8 mouse cellular contexts compared by ENCODE assay signal in the genomic region with DNA sequence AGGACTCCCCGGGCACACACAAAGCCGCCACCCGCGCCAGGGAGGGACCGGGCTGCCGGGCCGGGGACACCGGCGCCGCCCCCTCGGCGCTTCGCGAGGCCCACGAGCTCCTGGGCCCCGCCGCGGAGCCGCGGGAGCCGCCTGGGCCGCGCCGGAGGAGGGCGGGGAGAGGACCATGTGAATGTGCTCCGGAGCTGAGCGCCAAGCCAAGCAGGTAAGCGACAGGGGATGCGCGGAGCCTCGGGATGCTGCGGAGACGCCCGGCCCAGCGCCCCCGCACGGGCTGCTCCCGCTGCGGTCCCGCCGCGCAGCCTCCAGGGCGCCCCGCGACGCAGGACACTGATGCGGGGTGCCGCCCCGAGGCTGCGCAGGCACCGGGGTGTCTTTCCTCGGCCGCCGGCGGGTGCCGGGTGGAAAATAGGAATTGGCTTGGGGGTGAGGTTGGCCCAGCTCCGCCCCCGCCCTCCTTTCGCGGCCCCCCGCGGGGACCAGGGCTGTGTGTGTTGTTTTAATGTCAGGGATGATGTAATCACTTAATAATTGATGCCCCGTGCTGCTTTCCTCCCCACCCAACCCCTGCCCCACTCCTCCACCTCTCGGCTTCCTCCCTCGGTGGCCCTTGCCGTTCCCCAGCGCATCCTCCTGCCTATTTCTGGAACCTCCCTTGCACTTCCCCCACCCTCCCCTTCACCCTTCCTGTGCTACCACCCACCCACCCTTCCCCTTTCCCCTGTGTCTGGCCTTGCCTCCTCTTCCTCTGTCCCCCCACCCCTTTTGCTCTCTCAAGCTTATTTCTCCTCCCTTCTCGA. TPM values are rescaled to one million over a fixed set of nuclear protein-coding genes. Genes with fewer than 3 reads are reported as not detected.
DNase-seq lines count a peak whose midpoint lies in the region; ATAC-seq and TF ChIP-seq lines count a peak whose summit lies in the region.

No protein-coding gene starts in this region.

- peaks cover 15% of the 10 kb centered on the region for H3K4me1 ChIP-seq in intestine, embryonic 16.5 days (ENCODE audit: control insufficient read depth, insufficient read depth, low read length)
- no peaks in the 10 kb centered on the region; the same call in 1 of the 2 replicates for H3K4me1 ChIP-seq in liver, adult 2 months (ENCODE audit: control insufficient read depth, insufficient read depth, low read length)

- H3K36me3 ChIP-seq in intestine, embryonic 16.5 days (ENCODE audit: control insufficient read depth, insufficient read depth, low read length), result no peaks in the 10 kb centered on the region
- H3K36me3 ChIP-seq in liver, adult 2 months (ENCODE audit: control insufficient read depth, insufficient read depth, low read length), result no peaks in the 10 kb centered on the region

- no peaks in the 10 kb centered on the region for H3K9me3 ChIP-seq in intestine, embryonic 16.5 days (ENCODE audit: control insufficient read depth, low read length)

- WGBS in intestine, embryonic 16.5 days, result under 1% methylated on average over 66 of the region's 68 CpGs
- 4% methylated on average over 61 of the region's 68 CpGs for WGBS in liver, adult 2 months

- CTCF ChIA-PET in Patski (lab: Charles Lee), result no interaction called here

- peaks cover 4% of the 10 kb centered on the region for H3K27me3 ChIP-seq in Patski
- no peaks in the 10 kb centered on the region for H3K27me3 ChIP-seq in intestine, embryonic 16.5 days (replicated peaks; ENCODE audit: control insufficient read depth, insufficient read depth, low read length)
- peaks cover 6% of the 10 kb centered on the region for H3K27me3 ChIP-seq in liver, adult 2 months (ENCODE audit: control insufficient read depth, insufficient read depth, low read length)

- in situ Hi-C loops in Patski (cut with MboI; ENCODE audit: low pct_unique_long_range_greater_than_20kb), result loop anchor here (10.0 kb wide), 2 partner anchors 105 to 195 kb away; no protein-coding TSS in a partner anchor

- TF ChIP-seq POLR2A in liver, adult 2 months (IDR thresholded peaks at IDR 0.05; ENCODE audit: extremely low read depth, insufficient read depth, low read length), result no peak

- peak overlapping the region; percentile 89 for H3K27ac ChIP-seq in intestine, embryonic 16.5 days (ENCODE audit: low read length)
- peak overlapping the region; percentile 46 for H3K27ac ChIP-seq in liver, adult 2 months (replicated peaks; ENCODE audit: insufficient read depth, low read depth, low read length)

- POLR2A ChIA-PET in Patski (lab: Charles Lee), result interaction anchor here (0.9 to 2.6 kb wide), 5 partner anchors 91 to 131 kb away, joined by 3 to 9 read pairs (median 4); no protein-coding TSS in a partner anchor

- H3K79me2 ChIP-seq in liver, adult 2 months (ENCODE audit: control insufficient read depth, insufficient read depth, low read length), result no peaks in the 10 kb centered on the region

- H3K4me3 ChIP-seq in intestine, embryonic 16.5 days (ENCODE audit: low read length), result peak overlapping the region; percentile 92
- peak overlapping the region; percentile 69 for H3K4me3 ChIP-seq in liver, adult 2 months (ENCODE audit: insufficient read depth, low read depth, low read length)

- peak overlapping the region; percentile 90 for H3K9ac ChIP-seq in intestine, embryonic 16.5 days (ENCODE audit: low read depth, low read length)
- H3K9ac ChIP-seq in liver, adult 2 months (ENCODE audit: low read depth, low read length), result peak overlapping the region; percentile 73

- peak; percentile 48 for ATAC-seq in Patski
- peak; percentile 67 for ATAC-seq in intestine, embryonic 16.5 days

- DNase-seq in B cell, adult 2 months, result peak; percentile 57 to 63
- DNase-seq in Patski (ENCODE audit: low read depth, low spot score), result no peak
- peak; percentile 67 to 74 for DNase-seq in cerebellum, postnatal 36 days
- DNase-seq in heart, adult 11 months, result peak; percentile 97
- DNase-seq in liver, adult 2 months (ENCODE audit: extremely low read depth, low read depth, low spot score), result no peak
- peak; percentile 64 for DNase-seq in naive thymus-derived CD4-positive, alpha-beta T cell, adult 2 months (ENCODE audit: low read depth)
- peak; percentile 73 for DNase-seq in thymus, postnatal 25 days

- peak overlapping the region; percentile 81 for H3K4me2 ChIP-seq in intestine, embryonic 16.5 days (ENCODE audit: low read depth, low read length)

- TF ChIP-seq CTCF in Patski (IDR thresholded peaks at IDR 0.05), result peak; percentile 19
- no peak for TF ChIP-seq CTCF in liver, adult 2 months (IDR thresholded peaks at IDR 0.05; ENCODE audit: low read depth, low read length)

RNA-seq across cellular contexts. Expression of a gene that starts 1.5 kb away (rescaled TPM):
- polyA plus RNA-seq in Patski (2021), result 64.4 TPM
- 14.5 and 16.1 TPM in 2 replicates for polyA plus RNA-seq in intestine, embryonic 16.5 days (2015; fragmentation: Nextera tagmentation; extraction: Ambion mirVana)
- 5.6 and 7.2 TPM in 2 replicates for total RNA-seq in liver, adult 2 months (2014; rRNA removed)
- polyA plus RNA-seq in liver, adult 2 months (2012; rRNA removed), result 2.7 and 4.4 TPM in 2 replicates

Comparison
In these comparisons a context has a peak if more than half of its experiments do, and no peak if none do; other contexts are left out.
1. DNase-seq: peak in B cell, adult 2 months (2 of 2), cerebellum, postnatal 36 days (2 of 2), heart, adult 11 months (single experiment), naive thymus-derived CD4-positive, alpha-beta T cell, adult 2 months (single experiment) and thymus, postnatal 25 days (single experiment); none in Patski (single experiment) and liver, adult 2 months (single experiment).